Mouse (Mus musculus) frontal cortex, postnatal 14 days (tissue): ENCODE results near the gene Cflar.
"Not testable (repeated sequence)": the region's sequence is repeated elsewhere in the genome, so short reads cannot be mapped to it uniquely, and the experiment has no call there.

Experiments
- DNase-seq, 2 experiments: peaks; one replicate each; pipeline ENCODE4 v3.0.0; 2022; ENCODE audit warnings: low spot score in 2 of 2

Cflar gene

DNA sequence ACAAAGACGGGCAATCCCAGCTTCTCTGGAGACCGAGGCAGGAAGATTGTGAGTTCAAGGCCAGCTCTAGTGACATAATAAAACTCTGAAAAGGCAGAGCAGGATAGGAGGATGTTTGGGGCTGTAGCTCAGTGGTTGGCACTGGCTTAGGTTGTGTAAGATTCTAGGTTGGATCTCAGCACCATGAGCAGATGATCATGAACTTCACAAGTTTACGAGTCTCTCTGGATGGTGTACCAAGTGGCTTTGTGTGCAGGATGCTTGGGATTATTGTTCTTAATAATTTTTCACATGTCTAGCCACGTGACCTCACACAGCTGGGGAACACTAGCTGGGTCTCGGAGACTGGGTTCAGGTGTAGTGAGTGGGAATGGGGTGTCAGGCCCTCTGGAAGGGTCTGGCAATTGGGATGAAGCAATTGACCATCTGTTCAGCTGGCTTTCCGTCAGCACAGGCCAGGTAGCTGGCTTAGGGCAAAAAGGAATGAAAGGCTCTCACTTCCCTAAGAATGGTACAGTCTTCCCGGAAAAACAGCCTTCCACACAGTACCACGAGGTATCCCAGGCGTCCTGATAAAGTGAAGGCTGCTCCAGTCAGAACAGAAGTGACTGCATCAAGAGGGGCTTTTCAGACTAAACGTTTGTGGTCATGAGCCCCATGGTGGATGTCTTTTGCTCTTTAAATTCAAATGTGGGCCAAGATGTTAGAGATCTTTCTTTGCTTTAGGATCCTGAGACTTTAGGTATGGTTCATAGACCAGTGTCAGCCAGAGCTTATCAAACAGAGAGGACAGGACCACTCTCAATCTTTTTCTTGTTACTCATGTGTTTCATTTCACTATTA is 16.7 kb downstream of the Cflar start:
- DNase-seq: no peak

DNA sequence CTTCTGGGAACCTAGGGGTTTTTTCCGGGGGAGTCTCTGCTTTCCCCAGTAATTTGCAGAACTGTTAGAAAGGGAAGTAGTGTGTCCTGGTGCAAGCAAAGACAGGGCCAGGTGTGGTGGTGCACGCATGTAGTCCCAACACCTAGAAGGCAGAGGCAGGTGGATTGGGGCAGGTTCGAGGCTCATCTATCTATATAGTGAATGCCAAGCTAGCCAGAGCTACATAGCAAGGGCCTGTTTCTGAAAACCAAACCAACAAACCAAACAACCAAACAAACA is 17.2 kb downstream of the Cflar start:
- no peak for DNase-seq

DNA sequence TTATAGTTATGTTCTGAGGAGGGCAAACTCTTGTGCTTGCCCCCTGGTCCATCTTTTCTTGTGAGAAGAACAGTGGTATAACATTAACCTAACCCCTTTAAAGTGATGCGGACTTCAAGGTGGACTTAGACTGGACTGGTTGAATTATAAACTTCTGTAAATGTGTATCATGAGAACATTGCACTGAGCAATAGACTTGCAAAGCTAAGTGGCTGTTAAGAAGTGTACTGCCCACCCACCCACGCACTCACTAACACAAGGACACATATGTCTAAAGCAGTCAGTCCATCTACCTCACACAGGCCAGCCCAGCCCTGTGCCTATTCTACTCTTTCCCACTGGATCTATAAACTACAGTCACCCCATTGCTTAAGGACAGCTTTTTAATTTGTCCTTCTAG is 22.3 kb downstream of the Cflar start:
- DNase-seq: no peak

DNA sequence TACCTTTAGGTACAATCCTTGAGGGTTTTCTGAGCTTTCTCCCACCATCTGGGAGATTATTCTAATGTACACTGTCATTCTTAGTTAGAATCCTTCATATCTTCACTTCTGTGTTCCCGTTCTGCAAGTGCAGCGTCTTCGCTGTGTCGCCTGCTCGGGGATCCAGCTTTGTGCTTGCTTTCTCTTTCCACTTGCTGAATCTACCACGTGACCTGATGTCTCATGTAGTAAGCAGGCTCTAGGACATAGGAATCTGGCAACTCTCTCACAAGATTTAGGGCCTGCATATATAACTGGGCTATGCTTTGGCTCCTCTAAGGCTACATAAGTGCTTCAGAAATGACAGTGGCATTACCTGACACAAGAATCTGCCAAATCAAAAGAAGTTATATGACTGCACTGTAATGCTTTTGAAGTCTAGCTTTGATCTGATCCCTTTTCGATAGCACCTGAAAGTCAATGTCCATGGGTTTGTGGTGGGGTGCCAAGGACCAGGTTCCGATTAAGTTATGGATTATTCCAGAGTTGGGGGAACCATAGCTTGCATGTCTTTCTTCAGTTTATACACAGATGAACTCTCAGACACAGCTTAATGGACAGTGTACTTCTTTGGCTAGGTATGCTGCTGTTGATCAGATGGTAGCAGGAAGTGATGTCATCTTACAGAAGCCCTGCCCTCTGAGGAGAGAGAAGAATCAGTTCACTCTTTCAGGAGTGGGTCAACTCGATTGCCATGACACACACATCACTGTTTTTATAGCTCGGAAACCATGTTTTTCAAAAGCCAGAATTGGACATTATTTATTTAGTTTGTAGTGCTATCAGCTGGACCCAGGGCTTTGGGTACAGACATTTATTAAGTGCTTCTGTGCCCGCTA is 23.0 kb downstream of the Cflar start:
- DNase-seq: no peak

DNA sequence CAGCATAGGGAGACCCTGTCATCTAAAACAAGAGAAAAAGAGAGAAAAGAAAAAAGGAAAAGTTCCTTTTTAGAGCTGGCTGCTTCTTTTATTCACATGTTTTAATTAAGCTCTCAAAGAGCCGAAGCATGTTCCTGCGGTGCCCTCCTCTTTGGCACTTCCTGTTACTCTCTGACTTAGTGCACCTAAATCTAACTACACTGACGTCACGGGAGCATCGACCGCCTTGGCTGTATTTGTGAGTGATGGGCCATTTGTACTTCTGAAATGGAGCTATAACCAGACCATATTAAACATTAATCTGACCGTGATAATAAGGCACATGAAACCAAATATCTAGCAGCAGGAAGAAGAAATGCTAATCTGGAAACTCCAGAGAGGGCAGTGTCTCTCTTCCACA is 24.7 kb downstream of the Cflar start:
- DNase-seq: no peak

DNA sequence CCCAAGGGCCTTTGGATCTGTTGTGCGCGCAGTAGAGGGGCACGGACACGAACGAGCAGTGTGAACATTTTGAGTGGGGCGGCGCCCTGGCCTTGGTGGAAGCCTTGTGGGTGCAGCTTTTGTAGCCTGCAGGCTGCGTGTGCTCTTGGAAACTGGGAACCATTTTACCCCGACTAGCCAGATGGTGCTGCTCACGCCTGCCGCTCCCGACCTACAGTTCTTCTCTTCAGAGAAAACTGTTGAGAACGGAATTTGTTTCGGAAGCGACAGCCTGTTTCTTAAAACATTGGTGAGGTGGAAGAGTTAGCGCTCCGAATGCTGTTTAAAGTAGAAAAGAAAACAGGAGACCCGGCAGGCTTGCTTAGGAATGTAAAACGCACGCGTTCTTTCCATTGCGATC is 25.7 kb downstream of the Cflar start:
- DNase-seq: peak; percentile 41 to 48

DNA sequence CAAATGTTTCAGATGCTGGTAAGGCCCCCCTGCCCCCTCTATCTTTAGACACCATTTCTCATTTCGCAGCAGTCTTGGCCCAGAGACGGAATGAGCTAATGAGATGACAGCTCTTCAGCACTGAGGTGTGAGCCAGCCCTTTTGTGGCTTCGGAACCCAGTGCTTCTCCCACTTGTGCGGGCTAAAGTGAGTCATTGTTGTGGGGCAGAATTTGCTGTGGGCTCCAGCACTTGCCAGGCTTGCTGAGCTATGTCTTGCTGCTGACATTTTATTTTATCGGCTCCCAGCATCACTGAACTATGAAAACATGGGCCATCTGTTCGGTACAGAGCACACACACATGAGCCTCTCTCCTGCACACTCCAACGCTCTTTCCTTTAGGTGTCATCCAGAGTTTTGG is 28.2 kb downstream of the Cflar start:
- peak; percentile 53 to 72 for DNase-seq

DNA sequence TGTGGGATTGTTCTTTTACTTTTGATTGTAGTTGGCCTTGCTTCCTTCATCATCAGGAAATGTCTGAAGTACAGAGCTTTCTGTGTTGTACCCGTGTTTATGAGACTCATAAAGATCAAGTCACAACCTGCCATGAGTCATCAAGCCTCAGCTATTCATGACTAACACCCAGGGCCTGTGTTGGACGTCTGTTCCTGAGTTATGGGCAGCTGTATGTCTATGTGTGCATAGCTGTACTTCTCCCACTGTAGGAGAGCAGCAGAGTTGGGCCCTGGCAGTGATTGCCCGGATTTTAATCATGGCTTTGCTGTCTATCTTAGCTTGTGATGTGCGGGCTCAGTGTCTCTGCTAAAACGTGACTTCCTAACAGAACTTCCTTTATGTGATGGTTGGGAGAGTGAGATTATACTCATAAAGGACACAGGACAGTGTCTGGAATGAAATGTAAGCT is 31.3 kb downstream of the Cflar start:
- peak in 1 of 2 experiments; percentile 2 for DNase-seq

DNA sequence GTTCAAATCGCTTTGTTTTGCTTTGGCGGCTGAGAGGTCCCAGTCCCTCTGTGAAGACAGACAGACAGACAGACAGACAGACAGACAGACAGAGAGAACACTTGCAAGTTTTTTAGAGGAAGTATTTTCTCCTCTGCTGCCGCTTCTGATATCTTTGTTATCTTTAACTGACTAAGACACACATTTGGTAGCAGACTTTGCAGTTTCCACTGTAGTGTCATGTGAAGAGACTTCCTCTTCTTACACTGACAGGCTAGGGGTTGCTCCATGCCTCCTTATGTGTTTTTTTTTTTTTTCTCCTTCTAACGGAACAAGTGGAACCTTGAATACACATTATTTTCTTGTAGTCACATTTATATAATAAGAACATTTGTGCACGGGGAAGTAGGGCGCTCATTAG is 31.9 kb downstream of the Cflar start:
- DNase-seq: peak in 1 of 2 experiments; percentile 2

DNA sequence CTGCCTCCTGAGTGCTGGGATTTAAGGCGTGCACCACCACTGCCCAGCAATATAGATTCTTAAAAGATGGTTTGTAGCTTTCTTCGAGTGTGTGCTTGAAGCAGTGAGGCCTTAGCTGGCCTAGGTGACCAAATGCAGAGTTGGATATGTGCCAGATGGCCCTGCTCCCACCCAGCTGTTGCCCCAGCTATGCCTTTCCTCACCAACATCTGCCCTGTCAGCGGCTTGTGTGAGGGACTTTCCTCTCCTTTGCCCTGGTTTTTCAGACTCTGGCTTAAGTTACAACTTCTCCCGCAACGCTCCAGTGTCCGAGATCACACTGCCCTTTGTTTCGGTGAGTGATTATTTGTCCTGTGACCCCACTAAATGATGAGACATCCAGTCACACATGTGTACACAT is 33.3 kb downstream of the Cflar start:
- no peak for DNase-seq

DNA sequence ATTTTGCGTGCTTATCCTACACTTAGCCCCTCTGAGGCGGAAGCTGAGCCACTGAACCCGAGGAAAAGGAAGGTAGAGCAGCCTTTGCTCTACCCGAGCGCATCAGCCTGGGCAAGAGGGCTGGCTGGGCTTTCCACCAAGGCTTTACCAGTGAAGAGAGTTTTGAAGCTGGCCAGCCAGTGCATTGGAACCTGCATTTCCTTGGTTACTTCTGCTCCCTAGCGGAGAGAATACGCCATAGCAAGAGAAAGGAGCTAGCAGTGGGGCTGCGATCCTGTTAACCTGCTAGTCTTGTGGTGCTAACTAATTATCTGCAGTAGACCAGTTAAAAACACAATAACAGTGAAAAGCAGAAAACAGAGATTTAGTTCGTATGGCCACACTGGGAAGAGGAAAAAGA is 35.6 kb downstream of the Cflar start:
- DNase-seq: peak in 1 of 2 experiments; percentile 60

DNA sequence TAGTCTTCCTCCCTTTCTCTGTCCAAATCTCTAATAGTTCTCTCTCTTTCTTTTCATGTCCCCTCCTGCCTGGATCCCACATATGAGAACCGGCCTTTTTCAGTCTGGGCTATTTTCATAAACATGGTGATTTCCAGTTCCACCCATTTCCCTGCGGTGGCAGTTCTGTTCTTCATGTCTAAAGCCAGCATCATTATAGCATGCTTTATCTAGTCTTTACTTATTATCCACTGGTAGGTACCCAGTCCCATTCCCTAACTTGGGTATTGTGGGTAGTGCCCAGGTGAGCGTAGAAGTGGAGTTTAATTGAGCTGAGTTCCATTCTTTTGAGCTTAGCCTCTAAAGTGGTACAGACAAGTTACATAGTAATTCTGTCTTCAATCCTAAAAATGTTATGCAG is 48.1 kb downstream of the Cflar start:
- DNase-seq: no peak

DNA sequence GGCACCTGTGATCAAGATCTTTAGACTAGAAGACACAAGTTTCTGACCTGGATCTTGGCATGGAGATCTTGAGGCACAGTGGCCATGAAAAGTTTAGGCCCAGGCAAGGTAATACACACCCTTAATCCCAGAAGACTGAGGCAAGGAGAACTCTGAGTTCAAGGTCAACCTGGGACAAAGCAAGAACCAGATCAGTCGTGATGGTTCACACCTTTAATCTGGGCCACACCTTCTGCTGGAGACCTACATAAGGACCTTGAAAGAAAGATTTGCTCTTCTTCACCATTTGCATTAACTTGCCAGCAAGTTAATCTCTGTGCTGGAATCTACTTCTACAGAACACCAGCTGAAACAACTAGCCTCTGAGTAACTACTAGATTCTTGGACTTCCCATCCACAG is 49.3 kb downstream of the Cflar start:
- no peak for DNase-seq

DNA sequence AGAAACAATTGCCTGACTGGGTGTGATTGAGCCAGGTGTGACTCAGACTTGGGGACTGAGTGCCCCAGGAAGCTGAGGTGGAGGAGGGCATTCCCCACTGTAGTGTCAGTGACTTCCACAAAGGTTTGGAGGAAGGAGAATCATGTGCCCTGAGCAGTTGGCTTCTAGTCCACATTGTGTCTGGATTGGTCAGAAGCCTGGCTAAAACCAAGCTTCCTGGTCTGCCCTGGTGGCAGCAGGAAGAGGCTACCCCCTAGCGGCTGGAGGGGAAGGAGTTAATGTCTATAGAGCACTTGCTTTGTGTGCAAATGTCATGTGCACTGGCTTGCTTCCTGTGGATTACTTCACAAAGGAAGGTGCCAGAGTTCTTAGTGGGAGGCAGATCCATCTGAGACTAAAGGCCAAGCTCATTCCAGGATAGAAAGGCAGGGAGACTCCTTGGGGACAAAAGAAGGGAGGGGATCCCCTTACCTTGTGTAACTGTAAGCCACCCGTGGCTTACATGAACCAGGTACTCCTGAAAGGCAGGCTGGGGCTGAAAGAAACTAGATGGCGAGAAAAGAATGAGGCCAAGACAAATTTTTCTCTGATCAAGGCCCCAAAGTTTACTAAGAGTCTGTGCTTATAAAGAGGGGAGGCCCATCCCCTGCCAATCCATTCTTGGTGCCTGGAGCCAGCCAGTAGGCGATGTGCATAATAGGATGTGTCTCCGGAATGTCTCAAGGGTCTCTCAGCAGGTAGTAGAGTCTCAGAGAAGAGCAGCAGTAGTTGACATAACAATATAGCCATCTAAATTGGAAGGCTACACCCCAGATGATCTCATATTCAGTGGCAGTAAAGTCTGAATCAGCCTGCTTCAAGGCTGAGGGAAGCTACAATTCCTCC is 50.3 kb downstream of the Cflar start:
- DNase-seq: not testable (repeated sequence)

DNA sequence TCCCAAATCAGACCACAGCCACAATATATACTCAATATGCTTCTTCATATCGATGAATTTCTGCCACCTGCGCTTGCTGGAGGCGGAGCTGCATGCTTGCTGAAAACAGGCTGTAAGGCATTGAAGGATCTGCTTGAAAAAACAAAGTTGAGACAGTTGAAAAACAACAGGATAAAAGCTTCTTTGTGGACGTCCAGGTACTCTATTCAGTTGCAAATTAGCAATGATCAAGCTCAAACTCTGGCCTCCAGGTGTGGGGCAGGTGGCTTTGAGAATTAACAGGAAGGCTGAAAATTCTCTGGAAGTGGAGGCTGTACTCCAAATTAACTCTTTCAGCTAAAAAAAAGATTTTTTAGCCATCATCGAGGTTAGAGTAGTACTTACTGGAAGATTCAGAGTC is 51.3 kb downstream of the Cflar start:
- no peak for DNase-seq

DNA sequence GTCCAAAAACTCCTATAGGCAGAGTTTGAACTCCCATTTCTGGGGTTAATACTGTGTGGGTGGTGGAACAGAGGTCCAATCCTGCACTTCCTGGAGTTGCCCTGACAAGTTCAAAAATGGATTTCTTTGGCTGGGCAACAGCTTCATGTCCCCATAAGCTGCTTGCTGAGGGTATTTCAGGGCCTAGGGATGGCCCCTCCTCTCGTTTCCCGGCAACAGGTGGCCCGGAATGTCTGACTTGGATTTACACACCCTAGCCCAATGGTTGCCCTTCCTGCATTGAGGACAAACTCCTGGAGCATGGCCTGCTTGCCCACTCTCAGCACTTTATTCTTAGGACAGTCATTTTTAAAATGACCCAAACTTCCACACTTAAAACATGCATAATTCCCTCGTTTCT is 55.1 kb downstream of the Cflar start:
- DNase-seq: not testable (repeated sequence)

DNA sequence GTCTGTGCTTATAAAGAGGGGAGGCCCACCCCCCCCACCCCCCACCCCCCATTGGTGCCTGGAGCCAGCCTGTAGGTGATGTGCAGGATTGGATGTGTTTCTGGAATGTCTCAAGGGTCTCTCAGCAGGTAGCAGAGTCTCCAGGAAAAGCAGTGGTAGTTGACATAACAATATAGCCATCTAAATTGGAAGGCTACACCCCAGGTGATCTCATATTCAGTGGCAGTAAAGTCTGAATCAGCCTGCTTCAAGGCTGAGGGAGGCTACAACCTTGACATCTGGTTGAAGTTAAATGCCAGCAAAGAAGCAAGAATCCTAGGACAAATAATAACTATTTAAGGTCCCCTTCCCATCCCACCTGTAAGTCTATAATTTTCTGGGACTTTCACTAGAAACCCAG is 57.8 kb downstream of the Cflar start:
- DNase-seq: no peak

DNA sequence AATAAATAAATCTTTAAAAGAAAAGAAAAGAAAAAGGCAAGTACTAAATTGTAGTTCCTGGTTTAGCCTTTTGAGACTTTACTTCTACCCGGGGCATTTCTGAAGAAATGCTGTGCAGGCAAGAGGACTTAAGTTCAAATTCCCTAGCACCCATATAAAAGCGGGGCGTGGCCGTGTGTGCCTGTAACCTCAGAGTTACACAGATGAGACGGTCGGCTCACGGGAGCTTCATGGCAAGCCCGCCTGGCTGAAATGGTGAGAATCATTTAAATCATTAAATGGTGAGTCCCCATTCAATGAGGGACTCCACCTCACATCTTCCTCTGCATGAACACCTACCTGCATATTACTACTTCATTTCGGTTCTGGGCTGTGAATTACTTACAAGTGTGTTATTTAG is 58.4 kb downstream of the Cflar start:
- DNase-seq: no peak

DNA sequence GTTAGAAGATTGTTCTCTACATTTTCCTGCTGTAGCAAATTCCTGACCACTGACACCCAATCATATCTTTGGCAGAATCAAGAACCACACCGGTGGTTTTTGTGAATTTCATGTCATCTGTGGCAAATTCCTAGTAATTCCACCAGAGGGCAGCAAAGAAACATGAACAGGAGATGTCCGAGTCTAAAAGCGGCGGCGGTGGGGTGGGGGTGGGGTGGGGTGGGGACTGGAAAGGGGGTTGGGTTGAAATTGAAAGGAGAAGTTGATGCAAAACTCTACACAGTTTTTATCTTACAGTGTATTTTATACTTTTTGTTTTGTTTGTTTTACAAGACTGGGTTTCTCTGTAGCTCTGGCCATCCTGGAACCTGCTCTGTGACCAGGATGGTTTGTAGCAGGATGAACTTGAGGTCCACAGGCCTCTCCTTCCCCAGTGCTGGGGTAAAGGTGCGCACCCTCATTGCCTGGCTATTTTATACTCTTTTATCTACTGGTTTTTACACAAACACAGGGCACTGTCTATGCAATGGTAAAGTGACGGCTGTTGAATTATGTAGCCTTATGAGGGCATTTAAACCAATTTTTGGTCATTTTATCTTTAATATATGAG is 58.9 kb downstream of the Cflar start:
- peak in 1 of 2 experiments; percentile 34 for DNase-seq

DNA sequence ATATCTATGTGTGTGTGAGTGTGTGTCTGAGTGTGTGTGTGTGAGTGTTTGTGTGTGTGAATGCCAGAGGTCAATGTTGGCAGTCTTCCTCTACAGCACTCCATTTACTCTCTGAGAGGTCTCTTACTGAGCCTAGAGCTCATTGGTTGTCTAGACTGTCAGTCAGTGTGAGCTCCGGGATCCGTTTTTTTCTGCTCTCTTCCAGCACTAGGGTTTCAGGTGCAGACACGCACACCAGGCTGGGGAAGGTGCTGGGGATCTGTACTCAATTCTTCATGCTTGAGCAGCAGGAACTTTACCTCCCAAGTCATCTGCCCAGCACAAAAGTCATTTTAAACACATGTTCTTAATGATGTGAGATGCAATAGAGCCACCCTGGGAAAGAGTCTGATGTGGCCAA is 60.8 kb downstream of the Cflar start:
- DNase-seq: no peak

DNA sequence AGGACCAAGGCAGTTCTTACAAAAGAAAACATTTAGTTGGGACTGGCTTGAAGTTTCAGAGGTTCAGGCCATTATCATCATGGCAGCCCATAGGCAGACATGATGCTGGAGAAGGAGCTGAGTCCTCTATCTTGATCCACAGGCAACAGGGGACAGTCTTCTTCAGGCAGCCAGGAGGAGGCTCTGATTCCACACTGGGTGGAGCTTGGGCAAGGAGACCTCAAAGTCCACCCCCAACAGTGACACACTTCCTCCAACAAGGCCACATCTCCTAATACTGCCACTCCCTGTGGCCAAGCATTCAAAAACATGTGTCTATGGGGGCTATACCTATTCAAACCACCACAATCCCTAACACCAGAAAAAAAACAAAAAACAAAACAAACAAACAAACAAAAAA is 62.0 kb downstream of the Cflar start:
- no peak for DNase-seq

DNA sequence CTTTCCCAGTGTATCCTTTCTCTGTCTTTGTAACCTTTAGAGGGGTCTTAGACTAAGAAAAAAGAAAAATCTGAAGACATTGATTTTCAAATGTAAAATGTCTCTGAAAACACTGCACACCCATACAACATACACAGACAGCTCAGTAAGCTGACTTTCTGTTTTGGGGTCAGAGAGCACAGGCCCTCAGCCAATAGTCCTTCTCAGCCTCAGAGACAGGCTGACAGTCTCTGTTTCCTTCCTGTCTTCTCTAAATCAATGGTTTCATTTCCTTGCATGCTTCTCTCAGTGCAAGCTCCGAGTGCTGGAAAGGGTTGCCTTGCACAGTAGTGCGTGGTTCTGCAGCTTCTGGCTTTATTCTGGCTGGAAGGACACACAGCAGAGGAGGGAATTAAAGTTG is 62.6 kb downstream of the Cflar start:
- DNase-seq: no peak
